In the genomic region with DNA sequence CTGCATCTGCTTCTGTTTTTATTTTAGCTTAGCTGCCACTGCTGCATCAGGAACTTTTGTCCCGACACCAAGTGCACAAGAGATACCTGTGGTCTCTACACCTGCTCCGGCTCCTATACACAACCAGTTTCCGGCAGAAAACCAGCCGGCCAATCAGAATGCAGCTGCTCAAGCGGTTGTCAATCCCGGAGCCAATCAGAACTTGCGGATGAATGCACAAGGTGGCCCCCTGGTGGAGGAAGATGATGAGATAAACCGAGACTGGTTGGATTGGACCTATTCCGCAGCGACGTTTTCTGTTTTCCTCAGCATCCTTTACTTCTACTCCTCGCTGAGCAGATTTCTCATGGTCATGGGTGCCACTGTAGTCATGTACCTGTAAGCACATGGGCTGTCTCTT, we compare ENCODE assay signal across 9 mouse cellular contexts. TPM values are rescaled to one million over a fixed set of nuclear protein-coding genes. Genes with fewer than 3 reads are reported as not detected.
DNase-seq lines count a peak whose midpoint lies in the region; TF ChIP-seq lines count a peak whose summit lies in the region.
"Had no signal": no experiment of that assay in that cellular context is flagged by ENCODE, and none has a peak within 500 bp of the region (broad histone marks: within the 10 kb centered on the region; RNA-seq: fewer than 3 reads in every experiment).

No protein-coding gene starts in this region.

- no peak overlapping the region; the same call in 1 of the 2 replicates for H3K27ac ChIP-seq in heart, adult 2 months
- no peak overlapping the region for H3K27ac ChIP-seq in limb, embryonic 10.5 days
- H3K27ac ChIP-seq: limb, embryonic 13.5 days had no signal

- peaks cover 53% of the 10 kb centered on the region for H3K36me3 ChIP-seq in heart, adult 2 months (ENCODE audit: control insufficient read depth, insufficient read depth, low read length)
- peaks cover 72% of the 10 kb centered on the region for H3K36me3 ChIP-seq in limb, embryonic 10.5 days
- peaks cover 45% of the 10 kb centered on the region for H3K36me3 ChIP-seq in splenic B cell, adult 2 months (ENCODE audit: control insufficient read depth, insufficient read depth, low read length, poor library complexity, severe bottlenecking)

- H3K9me3 ChIP-seq in limb, embryonic 10.5 days (replicated peaks): no peaks in the 10 kb centered on the region
- H3K9me3 ChIP-seq: limb, embryonic 13.5 days had no signal

- TF ChIP-seq EP300 in heart, adult 2 months (IDR thresholded peaks at IDR 0.05; ENCODE audit: insufficient read depth, low read depth, low read length): no peak

- 80% methylated on average over 12 of the region's 12 CpGs for whole genome bisulfite sequencing in heart, adult 2 months
- 81% methylated on average over 12 of the region's 12 CpGs for WGBS in limb, embryonic 10.5 days

- intact Hi-C loops in heart, adult 2 months (cut with DNase I): no loop called here

- H3K4me3 ChIP-seq in heart, adult 2 months: no peak overlapping the region
- no peak overlapping the region for H3K4me3 ChIP-seq in limb, embryonic 10.5 days
- H3K4me3 ChIP-seq: limb, embryonic 13.5 days had no signal

- H3K27me3 ChIP-seq in heart, adult 2 months (ENCODE audit: control insufficient read depth, insufficient read depth, low read length): no peaks in the 10 kb centered on the region
- no peaks in the 10 kb centered on the region for H3K27me3 ChIP-seq in limb, embryonic 10.5 days (ENCODE audit: low read depth, poor library complexity, severe bottlenecking)
- no peaks in the 10 kb centered on the region for H3K27me3 ChIP-seq in splenic B cell, adult 2 months (ENCODE audit: control insufficient read depth, insufficient read depth, low read length, poor library complexity, severe bottlenecking)
- H3K27me3 ChIP-seq: limb, embryonic 13.5 days had no signal

- peaks cover 6% of the 10 kb centered on the region for H3K4me1 ChIP-seq in heart, adult 2 months (ENCODE audit: control insufficient read depth, insufficient read depth, low read length)
- peaks cover 5% of the 10 kb centered on the region for H3K4me1 ChIP-seq in limb, embryonic 10.5 days

- TF ChIP-seq POLR2A in heart, adult 2 months (IDR thresholded peaks at IDR 0.05; ENCODE audit: insufficient read depth, low read depth, low read length): no peak

- peak; percentile 28 to 45 for DNase-seq in frontal cortex, postnatal 36 days (ENCODE audit: low spot score in 2 of 2)
- DNase-seq in frontal cortex, postnatal 14 days (ENCODE audit: low spot score in 2 of 2): no peak
- DNase-seq in right cerebral cortex, adult 2 months (ENCODE audit: low spot score in 2 of 2): peak; percentile 38 to 52
- DNase-seq in right cerebral cortex, postnatal 25 days: no peak
- peak; percentile 63 for DNase-seq in brain, adult 2 months (ENCODE audit: low read depth, low spot score)
- DNase-seq in heart, adult 2 months: peak; percentile 54 to 64
- peak; percentile 49 for DNase-seq in limb, embryonic 10.5 days (ENCODE audit: low spot score)
- DNase-seq in splenic B cell, adult 2 months (ENCODE audit: low read depth, low spot score): peak; percentile 70

- TF ChIP-seq CTCF in heart, adult 2 months (IDR thresholded peaks at IDR 0.05): peak; percentile 70

- H3K79me2 ChIP-seq in heart, adult 2 months (replicated peaks; ENCODE audit: control insufficient read depth, insufficient read depth, low read length): peaks cover 4% of the 10 kb centered on the region; the same call in 1 of the 2 replicates

- H3K9ac ChIP-seq in heart, adult 2 months (ENCODE audit: low read depth, low read length): no peak overlapping the region
- H3K9ac ChIP-seq: limb, embryonic 13.5 days had no signal

RNA-seq across cellular contexts. Expression of a gene that starts 5.9 kb away (rescaled TPM):
- 100 to 1,000 TPM; 216 to 349 TPM for total RNA-seq in heart, adult 2 months (2021)
- polyA plus RNA-seq in heart, adult 2 months (2012; rRNA removed): 272 and 285 TPM in 2 replicates
- polyA plus RNA-seq in limb, embryonic 10.5 days (2016; fragmentation: Nextera tagmentation; extraction: Ambion mirVana): 52.4 and 54.0 TPM in 2 replicates

RNA-seq across cellular contexts. Expression of a gene that starts 42.0 kb away (rescaled TPM):
- 1 to 10 TPM; 2.3 to 3.7 TPM for total RNA-seq in heart, adult 2 months (2021)
- polyA plus RNA-seq in heart, adult 2 months (2012; rRNA removed): 3.7 and 4.9 TPM in 2 replicates
- polyA plus RNA-seq in limb, embryonic 10.5 days (2016; fragmentation: Nextera tagmentation; extraction: Ambion mirVana): not detected in 2 replicates

Comparison
In these comparisons a context has a peak if more than half of its experiments do, and no peak if none do; other contexts are left out.
1. DNase-seq: peak in frontal cortex, postnatal 36 days (2 of 2), right cerebral cortex, adult 2 months (2 of 2), brain, adult 2 months (single experiment), heart, adult 2 months (2 of 2), limb, embryonic 10.5 days (single experiment) and splenic B cell, adult 2 months (single experiment); none in frontal cortex, postnatal 14 days (0 of 2) and right cerebral cortex, postnatal 25 days (single experiment).